Mouse (Mus musculus): Measurements from ENCODE around the gene Zfp593. TPM values are rescaled to one million over a fixed set of nuclear protein-coding genes. Genes with fewer than 3 reads are reported as not detected.

Gene Zfp593
- 16.6 TPM for polyA plus RNA-seq (2017; shearing (Covaris generic))

GRCm38 (mm10) chr4:134245148-134245843, at the start of gene Zfp593:
Zfp593 (minus strand) TSS chr4:134245592.

GRCm38 (mm10) chr4:134287575-134288025, 42.2 kb upstream of the Zfp593 start, which contains the start of gene Pdik1l:
Pdik1l (minus strand) TSS chr4:134287895.

DNA sequence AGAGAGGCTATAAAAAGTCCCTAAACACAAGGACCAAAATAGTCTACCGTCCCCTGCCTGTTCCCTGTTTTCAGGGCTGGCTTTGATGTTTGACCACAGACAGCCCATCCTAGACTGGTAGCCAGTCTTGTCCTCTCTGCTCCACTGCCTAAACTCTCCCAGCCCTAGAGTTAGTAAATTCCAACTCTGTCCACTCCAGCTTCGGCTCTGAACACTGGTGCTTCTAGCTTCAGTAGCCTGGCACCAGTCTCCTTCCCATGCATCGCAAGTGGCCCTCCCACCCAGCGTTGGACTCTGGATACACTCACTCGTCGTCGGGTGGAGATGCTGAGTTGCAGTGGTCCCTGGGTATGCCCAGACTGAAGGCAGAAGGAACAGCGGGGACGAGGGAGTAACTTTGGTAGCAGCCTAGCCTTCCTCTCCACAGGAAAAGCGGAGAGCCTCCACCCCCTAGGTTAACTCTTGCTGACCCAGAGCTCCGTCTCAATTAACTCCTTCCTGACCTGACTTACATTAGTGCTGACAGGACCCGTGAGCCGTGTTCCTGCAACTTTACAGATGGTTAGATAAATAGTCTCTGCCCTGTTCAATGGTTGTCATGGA, 8.4 kb upstream of the Zfp593 start, which contains the start of gene Grrp1:
Gene Grrp1, minus strand, starts transcription at position 385 of the 603 bp plus-strand sequence.

DNA sequence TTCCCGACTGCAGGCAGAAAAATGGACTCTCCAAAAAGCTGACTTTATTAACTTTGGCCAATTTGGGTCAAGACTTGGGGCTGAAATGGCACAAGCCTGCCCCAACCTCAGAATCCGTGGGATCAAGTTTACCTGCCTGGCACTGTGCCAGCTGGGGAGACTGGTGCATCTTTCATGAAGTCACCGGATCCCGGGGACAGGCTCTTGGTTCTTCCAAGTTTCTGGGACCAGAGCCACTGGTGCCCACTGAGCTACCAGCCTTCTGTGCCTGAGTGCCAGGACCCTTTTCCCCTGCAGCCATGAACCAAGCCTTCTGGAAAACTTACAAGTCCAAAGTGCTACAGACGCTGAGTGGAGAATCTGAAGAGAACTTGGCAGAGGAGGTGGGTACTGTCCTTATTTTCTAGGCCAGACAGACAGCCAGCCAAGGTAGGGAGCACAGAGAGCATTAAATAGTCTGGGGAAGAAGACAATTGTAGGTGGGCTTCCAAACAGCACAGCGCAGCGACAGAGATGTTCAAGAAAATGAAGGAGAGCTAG, 1.4 kb upstream of the Zfp593 start, which contains the start of gene Gm30191:
Gene Gm30191, plus strand, starts transcription at position 217 of the 540 bp plus-strand sequence.

GRCm38 (mm10) chr4:134243516-134244250, 1.7 kb downstream of the Zfp593 start, which contains the start of gene E130218I03Rik:
E130218I03Rik (plus strand) TSS chr4:134243662.

GRCm38 (mm10) chr4:134238279-134238651, 7.1 kb downstream of the Zfp593 start, which contains the start of gene Cnksr1:
Cnksr1 (minus strand) TSS chr4:134238399.

DNA sequence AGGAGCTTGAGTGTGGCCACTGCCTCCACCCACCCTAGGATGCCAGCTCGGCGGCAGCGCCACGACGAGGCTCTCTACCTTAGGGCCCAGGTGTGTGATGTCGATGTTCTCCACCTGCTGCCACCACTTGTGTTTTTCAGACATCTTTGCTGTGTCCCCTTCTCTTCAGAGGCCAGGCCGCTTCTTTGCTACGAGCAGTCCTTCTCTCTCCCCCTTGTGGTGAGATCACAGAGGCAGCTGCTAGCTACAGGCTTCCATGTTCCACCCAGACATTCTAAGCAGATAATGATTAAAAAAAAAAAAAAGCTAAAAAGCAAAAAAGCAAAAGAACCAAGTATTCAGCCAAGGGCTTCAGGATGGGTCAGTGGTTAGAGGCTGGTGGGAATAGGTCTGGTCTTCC, 18.2 kb downstream of the Zfp593 start, which contains the start of gene Catsper4:
Gene Catsper4, minus strand, starts transcription at position 190 of the 400 bp plus-strand sequence.

GRCm38 (mm10) chr4:134202904-134203303, 42.5 kb downstream of the Zfp593 start, which contains the start of gene Gm7534:
Gm7534 (minus strand) TSS chr4:134203004.

Other genes starting within 250 kb of the Zfp593 start
- 37.4 TPM for gene Dhdds, start 244.7 kb downstream of the Zfp593 start, polyA plus RNA-seq (2017; shearing (Covaris generic))
- not detected for gene Lin28a, start 226.8 kb downstream of the Zfp593 start, polyA plus RNA-seq (2017; shearing (Covaris generic))
- 1.5 TPM for gene Zfp683, start 191.8 kb downstream of the Zfp593 start, polyA plus RNA-seq (2017; shearing (Covaris generic))
- gene Crybg2, start 184.8 kb downstream of the Zfp593 start, polyA plus RNA-seq (2017; shearing (Covaris generic)) = 15.4 TPM
- gene Cd52, start 150.5 kb downstream of the Zfp593 start, polyA plus RNA-seq (2017; shearing (Covaris generic)) = 3,032 TPM
- 41.2 TPM for gene Ubxn11, start 143.0 kb downstream of the Zfp593 start, polyA plus RNA-seq (2017; shearing (Covaris generic))
- 1,513 TPM for gene Sh3bgrl3, start 116.8 kb downstream of the Zfp593 start, polyA plus RNA-seq (2017; shearing (Covaris generic))
- gene Cep85, start 58.5 kb downstream of the Zfp593 start, polyA plus RNA-seq (2017; shearing (Covaris generic)) = 84.8 TPM
- not detected for gene Gm7534, start 42.6 kb downstream of the Zfp593 start, polyA plus RNA-seq (2017; shearing (Covaris generic))
- not detected for gene Catsper4, start 18.2 kb downstream of the Zfp593 start, polyA plus RNA-seq (2017; shearing (Covaris generic))
- 0.33 TPM for gene Cnksr1, start 7.2 kb downstream of the Zfp593 start, polyA plus RNA-seq (2017; shearing (Covaris generic))
- 9.6 TPM for gene E130218I03Rik, start 1.9 kb downstream of the Zfp593 start, polyA plus RNA-seq (2017; shearing (Covaris generic))
- not detected for gene Gm30191, start 1.3 kb upstream of the Zfp593 start, polyA plus RNA-seq (2017; shearing (Covaris generic))
- gene Grrp1, start 8.5 kb upstream of the Zfp593 start, polyA plus RNA-seq (2017; shearing (Covaris generic)) = not detected
- 23.7 TPM for gene Pdik1l, start 42.3 kb upstream of the Zfp593 start, polyA plus RNA-seq (2017; shearing (Covaris generic))
- not detected for gene Trim63, start 69.5 kb upstream of the Zfp593 start, polyA plus RNA-seq (2017; shearing (Covaris generic))
- 0.51 TPM for gene Slc30a2, start 97.6 kb upstream of the Zfp593 start, polyA plus RNA-seq (2017; shearing (Covaris generic))
- gene Extl1, start 138.3 kb upstream of the Zfp593 start, polyA plus RNA-seq (2017; shearing (Covaris generic)) = 1.0 TPM
- 2.3 TPM for gene Pafah2, start 150.7 kb upstream of the Zfp593 start, polyA plus RNA-seq (2017; shearing (Covaris generic))
- gene Stmn1, start 222.7 kb upstream of the Zfp593 start, polyA plus RNA-seq (2017; shearing (Covaris generic)) = 107 TPM

All from activated CD4-positive, CD25-positive, alpha-beta regulatory T cell, adult 9 weeks (primary cell).